Mouse (Mus musculus): ENCODE data around the gene Gfra1.

Gene Gfra1

GRCm38 (mm10) chr19:58441785-58442184, 13.9 kb downstream of the Gfra1 start:
- DNase-seq (ENCODE audit: low read depth, low spot score): no peak

GRCm38 (mm10) chr19:58441246-58441645, 14.5 kb downstream of the Gfra1 start:
- no peak for DNase-seq (ENCODE audit: low read depth, low spot score)

DNA sequence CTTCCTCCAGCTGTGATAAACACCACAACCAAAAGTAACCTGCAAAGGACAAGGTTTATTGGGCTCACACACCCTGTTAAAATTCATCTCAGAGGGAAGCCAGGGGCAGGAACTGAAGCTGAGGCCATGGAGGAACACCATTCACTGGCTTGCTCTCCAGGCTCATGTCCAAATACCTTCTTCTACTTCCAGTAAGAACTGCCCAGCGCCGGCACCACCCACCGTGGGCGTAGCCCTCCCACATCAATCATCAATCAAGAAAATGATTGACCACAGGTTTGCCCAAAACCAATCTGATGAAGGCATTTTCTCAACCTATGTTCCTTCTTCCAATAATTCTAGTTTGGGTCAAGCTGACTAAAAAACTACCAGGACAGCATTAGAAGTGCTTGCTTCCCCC, 16.9 kb downstream of the Gfra1 start:
- DNase-seq (ENCODE audit: low read depth, low spot score): no peak

GRCm38 (mm10) chr19:58437441-58438071, 18.2 kb downstream of the Gfra1 start:
- no peak for DNase-seq (ENCODE audit: low read depth, low spot score)

DNA sequence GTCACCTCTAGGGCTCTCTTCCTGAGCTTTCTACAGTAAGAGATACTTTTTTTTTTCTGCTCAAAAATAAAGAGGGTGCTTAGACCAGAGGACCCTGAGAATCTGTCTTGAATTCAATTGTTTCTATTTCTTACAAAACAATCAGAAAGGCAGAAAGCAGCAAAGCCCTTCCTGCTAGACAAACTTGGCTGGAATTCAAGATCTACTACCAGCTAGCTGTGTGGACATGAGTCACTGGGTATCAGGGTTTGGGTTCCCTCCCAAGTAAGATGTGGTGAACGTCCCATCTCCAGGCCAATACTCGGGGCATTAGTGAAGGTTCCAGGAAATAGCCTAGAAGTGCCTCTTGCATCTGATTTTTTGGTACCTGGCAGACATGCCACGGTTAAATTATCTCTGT, 18.8 kb downstream of the Gfra1 start:
- DNase-seq (ENCODE audit: low read depth, low spot score): no peak

GRCm38 (mm10) chr19:58435877-58436276, 19.8 kb downstream of the Gfra1 start:
- DNase-seq (ENCODE audit: low read depth, low spot score): no peak

- DNase-seq (ENCODE audit: low read depth, low spot score): no peak
Measured at GRCm38 (mm10) chr19:58432840-58433239, 22.9 kb downstream of the Gfra1 start.

GRCm38 (mm10) chr19:58428546-58428945, 27.2 kb downstream of the Gfra1 start:
- DNase-seq (ENCODE audit: low read depth, low spot score): no peak

- DNase-seq (ENCODE audit: low read depth, low spot score): no peak
Measured at GRCm38 (mm10) chr19:58427348-58427747, 28.4 kb downstream of the Gfra1 start.

GRCm38 (mm10) chr19:58424928-58425327, 30.8 kb downstream of the Gfra1 start:
- no peak for DNase-seq (ENCODE audit: low read depth, low spot score)

DNA sequence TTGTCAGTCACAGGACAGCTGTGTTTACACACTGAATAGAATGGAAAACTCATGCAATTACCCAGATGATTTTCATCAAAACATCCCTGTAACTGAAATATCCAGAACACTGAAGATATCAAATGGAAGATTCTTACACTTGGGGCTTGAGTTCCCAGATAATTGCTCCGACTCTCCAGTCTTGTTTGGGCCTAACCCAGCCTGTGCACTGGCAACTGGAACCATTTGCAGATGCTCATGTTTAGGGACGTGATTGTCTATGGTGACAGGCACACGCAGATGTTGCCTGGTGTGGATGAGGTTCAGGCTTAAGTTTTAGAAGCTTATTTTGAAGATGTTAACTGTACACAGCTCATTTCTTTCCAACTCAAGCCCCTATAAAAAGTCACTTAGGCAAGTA, 31.5 kb downstream of the Gfra1 start:
- no peak for DNase-seq (ENCODE audit: low read depth, low spot score)

- no peak for DNase-seq (ENCODE audit: low read depth, low spot score)
Measured at GRCm38 (mm10) chr19:58422916-58423493, 32.7 kb downstream of the Gfra1 start.

GRCm38 (mm10) chr19:58419685-58420084, 36.0 kb downstream of the Gfra1 start:
- DNase-seq (ENCODE audit: low read depth, low spot score): no peak

GRCm38 (mm10) chr19:58419278-58419677, 36.4 kb downstream of the Gfra1 start:
- DNase-seq (ENCODE audit: low read depth, low spot score): no peak

GRCm38 (mm10) chr19:58415173-58415572, 40.5 kb downstream of the Gfra1 start:
- no peak for DNase-seq (ENCODE audit: low read depth, low spot score)

DNA sequence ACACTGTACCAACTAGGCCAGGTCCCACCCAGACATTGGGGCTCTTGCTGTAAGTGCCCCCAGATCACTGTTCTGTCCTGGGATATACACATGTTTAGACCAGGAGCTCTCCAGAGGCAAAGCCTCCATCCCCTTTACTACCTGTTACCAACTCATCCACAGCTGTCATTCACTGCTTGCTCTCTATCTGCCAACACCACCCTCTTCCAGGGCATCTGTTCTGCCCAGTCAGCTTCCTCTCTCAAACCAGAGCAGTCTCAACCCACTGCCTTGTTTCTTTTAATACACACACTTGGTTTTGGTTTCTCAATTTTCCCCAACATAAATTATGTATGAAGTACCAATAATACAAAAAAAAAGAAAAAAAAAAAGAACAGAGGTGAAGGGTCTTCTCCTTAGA, 41.0 kb downstream of the Gfra1 start:
- no peak for DNase-seq (ENCODE audit: low read depth, low spot score)

- DNase-seq (ENCODE audit: low read depth, low spot score): no peak
Measured at GRCm38 (mm10) chr19:58413290-58413689, 42.4 kb downstream of the Gfra1 start.

- DNase-seq (ENCODE audit: low read depth, low spot score): no peak
Measured at GRCm38 (mm10) chr19:58412811-58413210, 42.9 kb downstream of the Gfra1 start.

GRCm38 (mm10) chr19:58406726-58407125, 49.0 kb downstream of the Gfra1 start:
- DNase-seq (ENCODE audit: low read depth, low spot score): no peak

DNA sequence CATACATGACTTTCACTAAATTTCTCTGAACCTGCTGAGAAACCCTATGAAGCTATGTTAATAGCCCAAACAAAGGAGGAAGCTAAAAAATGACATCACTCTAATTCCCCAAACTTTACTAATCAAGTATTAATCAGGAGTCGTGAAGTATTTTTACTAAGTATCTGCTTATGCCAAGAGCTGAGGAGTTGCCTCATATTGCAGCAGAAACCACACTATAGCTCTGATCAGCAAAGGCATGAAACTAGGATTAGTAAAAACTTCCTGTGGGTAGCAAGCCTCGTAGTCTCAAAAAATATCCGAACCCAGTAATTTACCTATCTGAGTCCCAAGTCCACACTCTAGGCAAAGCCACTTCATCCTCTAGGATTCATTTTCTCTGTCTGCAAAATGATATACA, 55.5 kb downstream of the Gfra1 start:
- DNase-seq (ENCODE audit: low read depth, low spot score): no peak

GRCm38 (mm10) chr19:58399166-58399565, 56.5 kb downstream of the Gfra1 start:
- DNase-seq (ENCODE audit: low read depth, low spot score): no peak

DNA sequence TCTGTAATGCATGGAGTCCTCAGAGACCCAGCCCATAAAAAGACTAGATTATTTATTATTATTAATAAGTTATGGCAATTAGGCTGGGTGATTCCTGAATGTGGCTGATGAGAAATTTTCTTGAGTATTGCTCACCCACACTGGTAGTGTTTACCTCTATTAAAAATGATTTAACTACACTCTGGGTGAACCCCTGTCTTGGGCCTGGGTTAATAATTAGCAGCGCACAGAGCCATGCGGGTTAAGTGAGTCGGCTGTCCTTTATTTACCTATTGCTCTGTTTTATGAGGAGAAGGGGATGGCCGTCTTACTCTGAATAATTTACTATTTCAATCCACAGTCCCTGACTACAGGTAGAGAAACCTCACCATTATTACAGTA, 59.1 kb downstream of the Gfra1 start:
- DNase-seq (ENCODE audit: low read depth, low spot score): no peak

GRCm38 (mm10) chr19:58395785-58396603, 59.7 kb downstream of the Gfra1 start:
- no peak for DNase-seq (ENCODE audit: low read depth, low spot score)
